Mouse (Mus musculus): ENCODE results near the gene 3110018I06Rik. TPM values are rescaled to one million over a fixed set of nuclear protein-coding genes. Genes with fewer than 3 reads are reported as not detected.

The 3110018I06Rik gene
- not detected for polyA plus RNA-seq (2017; shearing (Covaris generic))

DNA sequence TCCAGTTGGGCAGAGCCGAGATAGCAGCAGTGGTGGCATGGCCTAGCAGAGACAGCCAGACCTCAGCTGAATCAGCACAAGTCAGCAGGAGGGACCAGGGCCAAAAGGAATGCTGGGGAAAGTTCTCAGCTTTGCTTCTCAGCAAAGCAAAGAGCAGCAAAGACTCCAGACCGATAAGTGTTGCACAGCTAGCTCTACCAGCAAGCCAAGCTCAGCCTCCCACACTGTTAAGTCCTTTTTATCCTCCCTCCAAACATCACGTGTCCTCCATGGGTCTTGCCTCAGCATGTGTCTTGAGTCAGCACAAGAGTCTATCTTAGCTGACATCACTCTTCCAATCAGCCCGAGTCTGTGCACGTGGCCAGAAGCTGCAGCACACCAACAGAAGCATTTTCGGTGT is at the start of gene 3110018I06Rik:
Gene 3110018I06Rik (plus strand): TSS at position 262 of the 400 bp plus-strand sequence.

Data from effector memory CD4-positive, alpha-beta T cell, adult 7 months (primary cell).